Mouse (Mus musculus) testis, postnatal 10 days (tissue): ENCODE measurements around the gene Uhrf2.

Experiments used
- DNase-seq: peaks from one replicate; pipeline ENCODE4 v3.0.0; 2021; ENCODE audit warnings: low spot score

Gene Uhrf2

DNA sequence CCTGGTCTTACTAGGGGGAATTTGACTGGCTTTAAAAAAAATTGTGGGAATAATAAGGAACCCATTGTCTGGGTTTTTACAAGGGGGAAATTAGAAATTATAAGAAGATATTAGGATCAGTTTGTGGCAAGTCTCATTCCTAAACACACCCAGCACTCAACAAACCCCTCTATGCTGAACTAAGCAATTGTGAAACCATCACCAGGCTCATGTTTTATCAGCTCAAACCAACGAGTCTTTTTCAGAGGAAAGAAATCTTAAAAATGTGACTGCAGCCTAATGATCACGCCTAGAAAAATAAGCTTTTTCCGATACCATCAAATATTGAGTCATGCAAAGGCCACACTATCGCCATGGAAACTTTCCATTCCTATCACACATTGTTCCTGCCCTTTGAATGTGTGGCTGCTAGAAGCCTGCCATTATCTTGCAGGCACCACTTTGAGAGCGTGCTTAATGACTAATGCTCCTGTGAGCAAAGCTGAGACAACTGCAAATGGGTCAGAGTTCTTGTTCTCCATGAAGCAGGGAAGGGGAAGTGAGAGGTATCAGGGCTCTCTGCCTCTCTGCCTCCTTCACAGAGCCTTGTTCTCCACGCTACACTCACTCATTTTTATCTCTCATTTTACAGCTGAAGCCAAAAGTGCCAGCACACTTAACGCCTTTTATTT is 94.8 kb downstream of the Uhrf2 start:
- DNase-seq, result no peak

- no peak for DNase-seq
These were observed 95.4 kb downstream of the Uhrf2 start for GRCm38 (mm10) chr19:30125670-30126059.

DNA sequence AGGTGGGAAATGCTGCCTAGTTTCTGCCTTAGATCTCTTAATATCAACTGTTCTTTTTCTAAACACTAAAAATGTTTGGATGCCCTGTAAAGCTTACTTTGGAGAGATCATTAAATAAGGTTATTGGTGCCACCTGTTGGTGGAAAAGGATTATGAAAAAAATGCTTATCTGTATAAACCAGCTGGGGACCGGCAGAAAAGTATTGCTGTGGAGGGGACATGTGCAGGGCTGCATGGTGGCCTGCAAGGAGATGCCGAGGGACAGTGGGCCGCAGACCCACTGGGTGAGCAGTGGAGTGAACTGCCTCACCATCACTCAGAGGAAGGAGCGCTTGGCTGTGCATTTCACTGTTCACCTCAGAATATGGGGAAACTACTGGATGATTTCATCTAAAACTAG is 97.9 kb downstream of the Uhrf2 start:
- DNase-seq, result no peak

GRCm38 (mm10) chr19:30136308-30136707 is 106.0 kb downstream of the Uhrf2 start:
- no peak for DNase-seq
